Mouse (Mus musculus) neural tube, embryonic 12.5 days (tissue): ENCODE measurements around the gene Tmem33. TPM values are rescaled to one million over a fixed set of nuclear protein-coding genes. Genes with fewer than 3 reads are reported as not detected.

Experiments
- ATAC-seq: fragments of 200-750 bp; cut with Nextera tagmentation; 2 replicates; pipeline ENCODE4 v1.8.0; 2017; ENCODE audit warnings: low read depth, mild to moderate bottlenecking, moderate TSS enrichment, moderate library complexity; ENCODE audit not compliant: low FRiP score
- H3K27ac ChIP-seq: fragments of 300-500 bp; sonication (generic); 2 replicates; pipeline ENCODE4 v1.5.1; 2016
- H3K27me3 ChIP-seq: fragments of 300-500 bp; sonication (generic); replicated peaks from 2 replicates; pipeline ENCODE4 v1.6.1; 2016; ENCODE audit warnings: mild to moderate bottlenecking
- H3K36me3 ChIP-seq: fragments of 300-500 bp; sonication (generic); 2 replicates; pipeline ENCODE4 v1.6.1; 2016; ENCODE audit warnings: mild to moderate bottlenecking
- H3K4me1 ChIP-seq: fragments of 300-500 bp; sonication (generic); 2 replicates; pipeline ENCODE4 v1.6.1; 2016
- H3K4me2 ChIP-seq: fragments of 300-500 bp; sonication (generic); replicated peaks from 2 replicates; pipeline ENCODE4 v1.6.1; 2016; ENCODE audit warnings: mild to moderate bottlenecking
- H3K4me3 ChIP-seq: fragments of 300-500 bp; sonication (generic); 2 replicates; pipeline ENCODE4 v1.5.1; 2016
- H3K9ac ChIP-seq: fragments of 300-500 bp; sonication (generic); 2 replicates; pipeline ENCODE4 v1.6.1; 2016; ENCODE audit warnings: mild to moderate bottlenecking
- H3K9me3 ChIP-seq: fragments of 300-500 bp; sonication (generic); 2 replicates; pipeline ENCODE4 v1.6.1; 2016; ENCODE audit warnings: mild to moderate bottlenecking
- WGBS: fragments of 180-500 bp; shearing (Covaris S2); methylation state at CpG from one replicate; pipeline ENCODE4 v1.1.7; 2016; 5-methylcytosine and 5-hydroxymethylcytosine counted together
- polyA plus RNA-seq: library from polyadenylated mRNA; unstranded; fragments of >200 nt; fragmentation: Nextera tagmentation; extraction: Ambion mirVana; gene quantifications from 2 replicates; pipeline ENCODE4 v1.2.1, GENCODE M21; 2016

Tmem33 gene
- polyA plus RNA-seq, 1 experiment from 2014 or later, result 94.6 TPM

- H3K27ac ChIP-seq, result no peak overlapping the region
- no peaks in the 10 kb centered on the region for H3K27me3 ChIP-seq
- 90% methylated on average over 1 of the region's 1 CpGs for WGBS
- ATAC-seq, result no peak
- H3K4me1 ChIP-seq, result peaks cover 12% of the 10 kb centered on the region; the same call in 1 of the 2 replicates
- H3K4me2 ChIP-seq, result no peak overlapping the region
- H3K9ac ChIP-seq, result no peak overlapping the region
- H3K9me3 ChIP-seq, result no peaks in the 10 kb centered on the region
- peaks cover 60% of the 10 kb centered on the region for H3K36me3 ChIP-seq
- H3K4me3 ChIP-seq, result no peak overlapping the region
Measured at GRCm38 (mm10) chr5:67266106-67266505, 5.7 kb downstream of the Tmem33 start.

DNA sequence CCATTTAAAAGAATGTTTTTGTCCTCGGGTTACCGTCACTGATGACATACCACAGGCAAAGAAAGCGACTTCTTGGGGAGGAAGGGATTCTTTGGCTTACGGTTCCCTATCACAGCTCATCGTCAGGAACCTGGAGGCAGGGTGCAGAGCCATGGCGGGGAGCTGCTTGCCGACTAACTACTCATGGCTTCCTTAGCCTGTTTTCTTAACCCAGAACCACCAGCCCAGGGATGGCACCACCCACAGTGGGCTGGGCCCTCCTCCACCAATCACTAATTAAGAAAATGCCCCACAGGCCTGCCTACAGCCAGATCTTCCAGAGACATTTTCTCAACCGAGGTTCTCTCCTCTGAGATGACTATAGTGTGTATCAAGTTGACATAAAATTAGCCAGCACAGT is 8.9 kb downstream of the Tmem33 start:
- Histone ChIP-seq H3K9ac (no peak overlapping the region), H3K4me1 (no peaks in the 10 kb centered on the region), H3K9me3 (no peaks in the 10 kb centered on the region), H3K4me2 (no peak overlapping the region), H3K27ac (no peak overlapping the region), H3K27me3 (no peaks in the 10 kb centered on the region), H3K4me3 (no peak overlapping the region), H3K36me3 (peaks cover 48% of the 10 kb centered on the region)
- WGBS, result 95% methylated on average over 8 of the region's 8 CpGs
- ATAC-seq, result no peak

- H3K4me3 ChIP-seq, result no peak overlapping the region
- H3K9me3 ChIP-seq, result no peaks in the 10 kb centered on the region
- peaks cover 26% of the 10 kb centered on the region for H3K36me3 ChIP-seq
- no peaks in the 10 kb centered on the region for H3K27me3 ChIP-seq
- H3K4me1 ChIP-seq, result no peaks in the 10 kb centered on the region
- no peak overlapping the region for H3K4me2 ChIP-seq
- no peak for ATAC-seq
- no peak overlapping the region for H3K9ac ChIP-seq
- WGBS, result 92% methylated on average over 9 of the region's 9 CpGs
- H3K27ac ChIP-seq, result no peak overlapping the region
Measured at GRCm38 (mm10) chr5:67279407-67279806, 19.0 kb downstream of the Tmem33 start.

DNA sequence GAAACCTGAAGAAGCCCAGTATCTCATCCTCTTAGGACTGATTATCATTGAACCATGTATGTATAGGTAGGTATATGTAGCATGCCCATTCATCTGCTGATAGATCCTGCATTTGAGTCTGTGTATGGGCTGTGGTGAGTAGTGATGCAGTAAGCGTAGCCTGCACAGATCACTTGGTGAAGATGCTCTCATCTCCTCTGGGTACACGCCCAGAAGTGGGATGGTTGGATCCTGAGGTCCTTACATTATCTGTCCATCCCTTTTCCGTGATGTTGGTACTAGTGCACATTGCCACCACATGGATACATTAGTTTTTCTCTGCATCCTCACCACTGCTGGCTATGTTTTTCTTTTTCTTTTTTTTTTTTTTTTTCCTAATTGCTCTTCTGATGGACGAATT is 19.5 kb downstream of the Tmem33 start:
- WGBS, result 93% methylated on average over 4 of the region's 4 CpGs

DNA sequence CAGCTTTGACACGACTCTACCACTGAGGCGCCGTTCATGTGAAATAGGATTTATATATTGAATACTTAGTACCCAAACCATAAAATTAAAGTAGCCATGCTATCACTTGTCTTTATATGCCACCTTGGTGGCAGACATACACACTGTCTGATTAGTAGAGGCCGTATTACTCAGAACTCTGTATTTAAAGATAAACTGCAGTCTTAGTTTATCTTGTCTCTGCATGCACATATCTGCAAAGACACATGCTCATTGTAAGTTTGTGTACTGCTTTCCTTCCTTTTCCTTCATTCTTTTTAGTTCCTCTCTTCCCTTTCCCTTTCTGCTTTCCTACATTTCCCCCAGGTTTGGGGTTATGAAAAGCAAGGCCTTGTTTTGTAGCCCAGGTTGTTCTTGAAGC is 20.0 kb downstream of the Tmem33 start:
- no peak overlapping the region for H3K9ac ChIP-seq
- ATAC-seq, result no peak
- H3K9me3 ChIP-seq, result no peaks in the 10 kb centered on the region
- no peaks in the 10 kb centered on the region for H3K4me1 ChIP-seq
- no peak overlapping the region for H3K4me2 ChIP-seq
- 90% methylated on average over 4 of the region's 4 CpGs for WGBS
- H3K4me3 ChIP-seq, result no peak overlapping the region
- H3K27ac ChIP-seq, result no peak overlapping the region
- H3K36me3 ChIP-seq, result peaks cover 35% of the 10 kb centered on the region
- no peaks in the 10 kb centered on the region for H3K27me3 ChIP-seq

More for the DNA sequence above, 19.5 kb downstream of the Tmem33 start:
- Histone ChIP-seq H3K9me3 (no peaks in the 10 kb centered on the region), H3K4me2 (no peak overlapping the region), H3K27me3 (no peaks in the 10 kb centered on the region), H3K27ac (no peak overlapping the region), H3K4me1 (no peaks in the 10 kb centered on the region), H3K36me3 (peaks cover 30% of the 10 kb centered on the region), H3K4me3 (no peak overlapping the region), H3K9ac (no peak overlapping the region)
- no peak for ATAC-seq

- no peak overlapping the region for H3K4me2 ChIP-seq
- H3K27me3 ChIP-seq, result no peaks in the 10 kb centered on the region
- H3K27ac ChIP-seq, result no peak overlapping the region
- H3K4me1 ChIP-seq, result no peaks in the 10 kb centered on the region
- ATAC-seq, result no peak
- no peak overlapping the region for H3K9ac ChIP-seq
- 75% methylated on average over 3 of the region's 3 CpGs for WGBS
- H3K4me3 ChIP-seq, result no peak overlapping the region
- no peaks in the 10 kb centered on the region for H3K9me3 ChIP-seq
- H3K36me3 ChIP-seq, result peaks cover 11% of the 10 kb centered on the region; the same call in 1 of the 2 replicates
Measured at GRCm38 (mm10) chr5:67295029-67295428, 34.7 kb downstream of the Tmem33 start.

DNA sequence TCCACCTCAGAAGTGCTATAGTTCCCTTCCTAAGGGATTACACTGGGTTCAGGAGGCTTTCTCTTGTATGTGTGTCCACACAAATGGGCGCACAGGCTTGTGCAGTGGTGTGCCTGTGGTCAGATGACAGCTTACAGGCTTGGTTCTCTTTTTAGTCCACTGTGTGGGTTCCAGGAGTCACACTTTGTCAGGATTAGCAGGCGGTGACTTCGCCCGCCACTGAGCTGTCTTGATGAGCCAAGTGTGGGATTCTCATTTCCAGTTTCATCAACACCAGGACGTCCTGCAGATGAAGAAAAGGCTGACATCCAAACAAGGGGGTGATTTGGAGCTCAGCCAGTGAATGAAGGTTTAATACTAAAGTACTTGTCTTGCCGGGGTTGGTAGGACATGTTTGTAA is 35.3 kb downstream of the Tmem33 start:
- Histone ChIP-seq H3K4me3 (no peak overlapping the region), H3K4me1 (no peaks in the 10 kb centered on the region), H3K9ac (no peak overlapping the region), H3K4me2 (no peak overlapping the region), H3K36me3 (peaks cover 9% of the 10 kb centered on the region; the same call in 1 of the 2 replicates), H3K27me3 (no peaks in the 10 kb centered on the region), H3K9me3 (no peaks in the 10 kb centered on the region), H3K27ac (no peak overlapping the region)
- WGBS, result 83% methylated on average over 6 of the region's 6 CpGs
- no peak for ATAC-seq

GRCm38 (mm10) chr5:67296171-67296570 is 35.8 kb downstream of the Tmem33 start:
- H3K9me3 ChIP-seq, result no peaks in the 10 kb centered on the region
- no peak for ATAC-seq
- H3K27me3 ChIP-seq, result no peaks in the 10 kb centered on the region
- H3K9ac ChIP-seq, result no peak overlapping the region
- H3K36me3 ChIP-seq, result peaks cover 9% of the 10 kb centered on the region; the same call in 1 of the 2 replicates
- 96% methylated on average over 1 of the region's 1 CpGs for WGBS
- H3K27ac ChIP-seq, result no peak overlapping the region
- H3K4me1 ChIP-seq, result no peaks in the 10 kb centered on the region
- H3K4me2 ChIP-seq, result no peak overlapping the region
- no peak overlapping the region for H3K4me3 ChIP-seq

DNA sequence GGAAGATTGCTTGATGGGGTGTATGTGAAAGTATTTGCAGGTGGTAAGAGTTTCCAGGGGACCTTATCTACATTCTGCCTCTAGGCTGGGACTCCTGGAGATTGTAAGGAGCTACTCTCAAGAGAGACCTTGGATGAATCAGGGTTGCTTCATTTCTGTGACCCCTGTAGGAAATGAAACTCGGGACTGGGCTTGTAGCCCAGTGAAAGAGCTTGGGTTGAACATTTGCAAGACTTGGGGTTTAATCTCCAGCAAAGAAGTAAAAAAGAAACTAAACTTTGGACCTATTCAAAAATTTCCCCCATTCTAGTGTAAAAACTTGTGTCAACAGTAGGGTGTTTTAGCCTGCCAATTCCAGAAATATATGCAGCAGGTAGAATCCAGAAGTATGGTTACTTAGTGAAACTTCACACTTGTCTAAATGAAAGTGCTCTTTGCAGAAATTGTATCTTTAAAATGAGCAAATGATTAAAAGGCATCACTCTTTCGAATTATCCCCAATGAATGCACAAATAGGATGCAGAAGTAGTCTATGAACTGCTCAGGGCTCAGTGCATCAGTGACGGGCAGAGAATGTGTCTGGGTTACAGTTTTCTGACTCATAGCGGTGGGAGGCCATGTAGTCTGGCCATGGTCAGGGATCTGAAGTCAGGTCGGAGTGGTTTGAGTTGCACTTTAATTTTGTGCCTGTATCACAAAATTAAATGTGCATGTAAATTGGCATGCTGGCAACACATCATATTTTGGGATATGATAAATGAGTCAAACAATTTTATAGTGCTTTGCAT is 36.9 kb downstream of the Tmem33 start:
- H3K36me3 ChIP-seq, result peaks cover 5% of the 10 kb centered on the region; the same call in 1 of the 2 replicates
- H3K9ac ChIP-seq, result no peak overlapping the region
- WGBS, result 92% methylated on average over 5 of the region's 5 CpGs
- H3K4me2 ChIP-seq, result no peak overlapping the region
- no peak overlapping the region for H3K4me3 ChIP-seq
- H3K27me3 ChIP-seq, result no peaks in the 10 kb centered on the region
- no peaks in the 10 kb centered on the region for H3K9me3 ChIP-seq
- H3K4me1 ChIP-seq, result no peaks in the 10 kb centered on the region
- H3K27ac ChIP-seq, result no peak overlapping the region
- ATAC-seq, result no peak

GRCm38 (mm10) chr5:67299847-67300412 is 39.6 kb downstream of the Tmem33 start:
- Histone ChIP-seq H3K27me3 (no peaks in the 10 kb centered on the region), H3K9me3 (no peaks in the 10 kb centered on the region), H3K27ac (no peak overlapping the region), H3K36me3 (no peaks in the 10 kb centered on the region), H3K9ac (no peak overlapping the region), H3K4me3 (no peak overlapping the region), H3K4me1 (no peaks in the 10 kb centered on the region), H3K4me2 (no peak overlapping the region)
- 95% methylated on average over 6 of the region's 6 CpGs for WGBS
- no peak for ATAC-seq

DNA sequence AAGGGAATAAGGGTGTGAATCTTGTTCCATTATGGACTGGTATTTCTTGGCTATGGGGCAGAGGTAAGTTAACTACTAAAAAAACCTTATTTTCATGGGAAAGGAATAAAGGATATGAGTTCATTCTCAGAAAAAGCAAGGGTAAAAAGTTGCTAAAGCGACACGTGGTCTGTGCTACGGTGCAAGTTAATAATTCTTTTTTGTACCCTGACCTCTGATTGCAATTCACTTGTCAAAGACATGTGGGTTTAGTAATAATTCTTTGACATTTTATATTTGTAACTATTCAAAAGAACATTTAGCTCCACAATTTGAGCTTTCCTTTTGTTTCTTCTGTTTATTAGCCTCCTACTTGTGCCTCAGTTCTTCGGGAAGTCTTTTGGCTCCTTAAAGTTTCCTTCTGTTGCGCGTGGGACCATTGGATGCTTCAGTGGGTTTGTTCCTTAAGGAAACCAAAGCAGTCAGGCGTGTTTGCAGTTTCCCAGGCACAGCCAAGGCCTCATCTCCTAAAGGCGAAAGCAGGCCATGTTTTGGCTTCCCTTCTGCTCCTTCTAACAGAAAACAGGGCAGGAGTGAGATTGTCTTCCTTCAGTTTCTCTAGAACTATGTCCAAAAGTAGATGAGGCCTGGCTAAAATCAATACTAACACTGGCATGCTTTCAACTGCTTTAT is 40.7 kb downstream of the Tmem33 start:
- H3K4me1 ChIP-seq, result no peaks in the 10 kb centered on the region
- no peaks in the 10 kb centered on the region for H3K9me3 ChIP-seq
- H3K27ac ChIP-seq, result no peak overlapping the region
- H3K27me3 ChIP-seq, result no peaks in the 10 kb centered on the region
- no peaks in the 10 kb centered on the region for H3K36me3 ChIP-seq
- H3K4me2 ChIP-seq, result no peak overlapping the region
- ATAC-seq, result no peak
- H3K4me3 ChIP-seq, result no peak overlapping the region
- WGBS, result 96% methylated on average over 8 of the region's 8 CpGs
- H3K9ac ChIP-seq, result no peak overlapping the region

DNA sequence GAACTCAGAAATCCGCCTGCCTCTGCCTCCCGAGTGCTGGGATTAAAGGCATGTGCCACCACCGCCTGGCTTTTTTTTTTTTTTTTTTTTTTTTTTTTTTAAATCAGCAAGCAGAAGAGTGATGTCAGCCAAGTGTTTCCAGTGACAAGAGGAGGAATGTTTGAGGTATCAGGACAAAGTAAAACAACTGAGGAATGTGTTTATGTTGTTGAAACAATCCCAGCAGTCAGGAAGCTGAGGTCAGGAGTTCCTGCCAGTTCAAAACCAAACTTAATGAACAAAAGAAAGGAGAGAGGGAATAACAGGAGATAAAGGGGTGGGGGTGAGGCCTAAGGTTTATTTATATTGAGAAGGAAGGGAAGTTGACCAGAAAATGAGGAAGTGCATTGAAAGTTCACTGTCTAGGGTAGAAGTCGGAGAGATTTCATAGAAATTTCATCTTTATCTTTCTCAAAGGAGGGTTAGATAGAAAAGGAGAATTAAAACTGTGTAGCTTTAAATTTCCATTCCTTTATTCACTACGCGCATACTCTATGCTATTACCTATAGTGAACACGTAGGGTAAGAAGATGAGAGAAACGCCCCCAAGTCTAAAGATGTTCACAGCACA is 41.5 kb downstream of the Tmem33 start:
- H3K4me3 ChIP-seq, result no peak overlapping the region
- no peaks in the 10 kb centered on the region for H3K27me3 ChIP-seq
- no peak overlapping the region for H3K9ac ChIP-seq
- 88% methylated on average over 8 of the region's 8 CpGs for WGBS
- no peak overlapping the region for H3K4me2 ChIP-seq
- no peaks in the 10 kb centered on the region for H3K4me1 ChIP-seq
- H3K27ac ChIP-seq, result no peak overlapping the region
- ATAC-seq, result no peak
- H3K9me3 ChIP-seq, result no peaks in the 10 kb centered on the region
- H3K36me3 ChIP-seq, result no peaks in the 10 kb centered on the region
